Mouse (Mus musculus): ENCODE measurements around the gene Slx1b. TPM values are rescaled to one million over a fixed set of nuclear protein-coding genes. Genes with fewer than 3 reads are reported as not detected.
"Not testable (repeated sequence)": the region's sequence is repeated elsewhere in the genome, so short reads cannot be mapped to it uniquely, and the experiment has no call there.

Slx1b gene
- total RNA-seq, 1 experiment = 22.3 TPM

DNA sequence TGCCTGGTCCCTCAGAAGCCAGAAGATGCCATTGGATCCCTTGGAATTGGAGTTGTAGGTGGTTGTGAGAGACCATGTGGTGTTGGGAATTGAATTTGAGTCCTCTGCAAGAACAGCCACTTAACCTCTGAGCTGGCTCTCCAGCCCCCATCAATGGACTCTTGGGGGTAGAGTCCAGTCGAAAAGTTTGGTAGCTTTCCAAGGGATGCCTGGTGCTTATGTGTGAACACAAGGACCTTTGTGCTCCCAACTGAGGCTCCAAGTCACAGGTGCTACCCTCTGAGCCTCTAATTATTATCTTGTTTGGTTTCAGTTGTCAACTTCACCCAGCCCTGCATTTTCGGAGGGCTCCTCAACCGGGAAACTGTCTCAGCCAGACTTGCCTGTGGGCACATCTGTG is 4.8 kb downstream of the Slx1b start:
- DNase-seq (ENCODE audit: low read depth, low spot score) = no peak
- TF ChIP-seq CHD2 (IDR thresholded peaks at IDR 0.05; ENCODE audit: low read depth, low read length) = no peak
- TF ChIP-seq HCFC1 (IDR thresholded peaks at IDR 0.05; ENCODE audit: borderline replicate concordance, insufficient read depth, low read length) = no peak
- no peak for TF ChIP-seq ZNF384 (IDR thresholded peaks at IDR 0.05; ENCODE audit: low read depth, low read length)
- TF ChIP-seq ZC3H11A (IDR thresholded peaks at IDR 0.05; ENCODE audit: borderline replicate concordance, low read depth, low read length) = no peak
- no peak for TF ChIP-seq MAFK (IDR thresholded peaks at IDR 0.05; ENCODE audit: insufficient read depth, low read depth, low read length)
- in situ Hi-C loops (cut with MboI; ENCODE audit: low sequenced_read_pairs in 2 of 2, unreplicated experiment in 2 of 2) = no loop called here

DNA sequence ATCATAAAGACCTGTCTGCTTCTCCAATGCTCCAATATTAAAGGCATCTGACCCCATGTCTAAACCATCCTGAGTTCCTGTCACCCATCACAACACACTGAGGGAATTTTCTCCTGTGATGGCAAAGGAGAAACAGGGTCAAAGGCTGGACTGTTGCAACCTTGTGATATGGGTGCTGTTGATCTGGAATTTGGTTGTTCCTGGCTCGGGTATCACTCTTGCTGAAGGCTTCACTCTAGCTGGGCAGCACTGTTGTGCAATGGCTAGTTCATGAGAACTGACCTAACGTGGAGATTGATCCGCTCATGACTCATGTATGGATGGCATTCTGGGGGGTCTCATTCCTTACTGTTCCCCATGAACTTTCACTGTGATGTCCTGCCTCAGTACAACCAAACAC is 6.6 kb downstream of the Slx1b start:
- Histone ChIP-seq H3K4me1 (ENCODE audit: control insufficient read depth in 2 of 2, insufficient read depth in 2 of 2, low read length in 2 of 2, poor library complexity in 1 of 2) (peaks cover 0 to 7% of the 10 kb centered on the region in 2 experiments; a peak in 2 of 4 replicates), H3K4me3 (ENCODE audit: insufficient read depth in 1 of 2, low read depth in 1 of 2, low read length in 2 of 2, poor library complexity in 1 of 2, severe bottlenecking in 1 of 2) (no peak overlapping the region), H3K36me3 (ENCODE audit: control insufficient read depth, insufficient read depth, low read length, poor library complexity, severe bottlenecking) (peaks cover 26% of the 10 kb centered on the region), H3K9me3 (ENCODE audit: control insufficient read depth, insufficient read depth, low read depth, low read length) (no peaks in the 10 kb centered on the region), H3K9ac (ENCODE audit: insufficient read depth, low read depth, low read length, poor library complexity, severe bottlenecking) (no peak overlapping the region), H3K27ac (ENCODE audit: insufficient read depth, low read depth, low read length, poor library complexity, severe bottlenecking) (no peak overlapping the region)
- TF ChIP-seq HCFC1 (IDR thresholded peaks at IDR 0.05; ENCODE audit: borderline replicate concordance, insufficient read depth, low read length) = no peak
- TF ChIP-seq ZNF384 (IDR thresholded peaks at IDR 0.05; ENCODE audit: low read depth, low read length) = no peak
- TF ChIP-seq CHD2 (IDR thresholded peaks at IDR 0.05; ENCODE audit: low read depth, low read length) = no peak
- no peak for TF ChIP-seq MAFK (IDR thresholded peaks at IDR 0.05; ENCODE audit: insufficient read depth, low read depth, low read length)
- no peak for TF ChIP-seq ZC3H11A (IDR thresholded peaks at IDR 0.05; ENCODE audit: borderline replicate concordance, low read depth, low read length)
- in situ Hi-C loops (cut with MboI; ENCODE audit: low sequenced_read_pairs in 2 of 2, unreplicated experiment in 2 of 2) = no loop called here
- no peak for DNase-seq (ENCODE audit: low read depth, low spot score)

More for the DNA sequence above, 4.8 kb downstream of the Slx1b start:
- peaks cover 26% of the 10 kb centered on the region for H3K36me3 ChIP-seq (ENCODE audit: control insufficient read depth, insufficient read depth, low read length, poor library complexity, severe bottlenecking)
- H3K27ac ChIP-seq (ENCODE audit: insufficient read depth, low read depth, low read length, poor library complexity, severe bottlenecking) = no peak overlapping the region
- no peak overlapping the region for H3K9ac ChIP-seq (ENCODE audit: insufficient read depth, low read depth, low read length, poor library complexity, severe bottlenecking)
- no peak overlapping the region for H3K4me3 ChIP-seq (ENCODE audit: insufficient read depth in 1 of 2, low read depth in 1 of 2, low read length in 2 of 2, poor library complexity in 1 of 2, severe bottlenecking in 1 of 2)
- peaks cover 0 to 7% of the 10 kb centered on the region in 2 experiments; a peak in 2 of 4 replicates for H3K4me1 ChIP-seq (ENCODE audit: control insufficient read depth in 2 of 2, insufficient read depth in 2 of 2, low read length in 2 of 2, poor library complexity in 1 of 2)
- no peaks in the 10 kb centered on the region for H3K9me3 ChIP-seq (ENCODE audit: control insufficient read depth, insufficient read depth, low read depth, low read length)

DNA sequence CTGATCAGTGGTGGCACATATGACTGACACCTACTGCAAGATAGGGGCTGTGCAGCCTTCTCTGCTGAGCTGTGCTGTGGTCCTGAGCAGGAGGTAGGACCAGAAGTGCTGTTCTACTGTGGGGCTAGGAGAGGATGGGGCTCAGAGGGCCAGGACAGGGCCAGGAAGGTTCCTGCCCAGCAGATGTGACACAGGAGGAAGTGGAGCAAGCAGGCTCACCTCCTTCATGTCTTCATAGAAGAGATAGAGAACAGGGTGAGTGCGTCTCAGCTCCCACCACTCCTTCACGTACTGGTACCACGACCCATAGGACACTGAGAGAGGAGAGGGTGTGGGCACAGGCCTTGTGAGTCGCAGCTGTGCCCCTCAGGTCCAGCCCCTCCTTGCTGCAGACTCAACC is 7.4 kb downstream of the Slx1b start:
- DNase-seq (ENCODE audit: low read depth, low spot score); H3K4me3 ChIP-seq (ENCODE audit: insufficient read depth in 1 of 2, low read depth in 1 of 2, low read length in 2 of 2, poor library complexity in 1 of 2, severe bottlenecking in 1 of 2); H3K9ac ChIP-seq (ENCODE audit: insufficient read depth, low read depth, low read length, poor library complexity, severe bottlenecking); H3K9me3 ChIP-seq (ENCODE audit: control insufficient read depth, insufficient read depth, low read depth, low read length); H3K27ac ChIP-seq (ENCODE audit: insufficient read depth, low read depth, low read length, poor library complexity, severe bottlenecking); H3K4me1 ChIP-seq (ENCODE audit: control insufficient read depth in 2 of 2, insufficient read depth in 2 of 2, low read length in 2 of 2, poor library complexity in 1 of 2); in situ Hi-C loops (cut with MboI; ENCODE audit: low sequenced_read_pairs in 2 of 2, unreplicated experiment in 2 of 2): not testable (repeated sequence)
- peaks cover 24% of the 10 kb centered on the region for H3K36me3 ChIP-seq (ENCODE audit: control insufficient read depth, insufficient read depth, low read length, poor library complexity, severe bottlenecking)

DNA sequence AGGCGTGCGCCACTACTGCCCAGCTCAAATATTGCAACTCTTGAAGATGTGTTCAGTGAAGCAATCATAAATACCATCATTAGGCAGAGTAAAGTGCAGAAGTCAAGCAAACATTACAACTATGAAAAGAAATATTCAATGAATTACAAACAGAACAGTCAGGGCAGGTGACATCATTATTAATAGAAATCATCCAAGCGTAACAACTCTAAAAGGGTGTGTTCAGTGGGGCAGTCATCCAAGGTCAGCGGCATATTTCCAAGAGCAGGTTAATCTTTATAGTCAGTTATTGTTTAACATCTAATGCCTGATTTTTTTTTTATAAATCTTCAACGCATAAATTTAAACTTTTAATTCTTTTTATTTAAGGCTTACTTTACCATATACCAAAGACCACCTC is 14.4 kb downstream of the Slx1b start:
- Histone ChIP-seq H3K36me3 (ENCODE audit: control insufficient read depth, insufficient read depth, low read length, poor library complexity, severe bottlenecking) (no peaks in the 10 kb centered on the region), H3K4me3 (ENCODE audit: insufficient read depth in 1 of 2, low read depth in 1 of 2, low read length in 2 of 2, poor library complexity in 1 of 2, severe bottlenecking in 1 of 2) (no peak overlapping the region), H3K9ac (ENCODE audit: insufficient read depth, low read depth, low read length, poor library complexity, severe bottlenecking) (no peak overlapping the region), H3K4me1 (ENCODE audit: control insufficient read depth in 2 of 2, insufficient read depth in 2 of 2, low read length in 2 of 2, poor library complexity in 1 of 2) (0 out of 4 replicates have a peak, but pooled peaks cover 0 to 2% of the 10 kb centered on the region in 2 experiments), H3K9me3 (ENCODE audit: control insufficient read depth, insufficient read depth, low read depth, low read length) (no peaks in the 10 kb centered on the region), H3K27ac (ENCODE audit: insufficient read depth, low read depth, low read length, poor library complexity, severe bottlenecking) (no peak overlapping the region)
- no peak for TF ChIP-seq ZNF384 (IDR thresholded peaks at IDR 0.05; ENCODE audit: low read depth, low read length)
- TF ChIP-seq MAFK (IDR thresholded peaks at IDR 0.05; ENCODE audit: insufficient read depth, low read depth, low read length) = no peak
- TF ChIP-seq HCFC1 (IDR thresholded peaks at IDR 0.05; ENCODE audit: borderline replicate concordance, insufficient read depth, low read length) = no peak
- TF ChIP-seq ZC3H11A (IDR thresholded peaks at IDR 0.05; ENCODE audit: borderline replicate concordance, low read depth, low read length) = no peak
- TF ChIP-seq CHD2 (IDR thresholded peaks at IDR 0.05; ENCODE audit: low read depth, low read length) = no peak
- in situ Hi-C loops (cut with MboI; ENCODE audit: low sequenced_read_pairs in 2 of 2, unreplicated experiment in 2 of 2) = no loop called here
- DNase-seq (ENCODE audit: low read depth, low spot score) = no peak

DNA sequence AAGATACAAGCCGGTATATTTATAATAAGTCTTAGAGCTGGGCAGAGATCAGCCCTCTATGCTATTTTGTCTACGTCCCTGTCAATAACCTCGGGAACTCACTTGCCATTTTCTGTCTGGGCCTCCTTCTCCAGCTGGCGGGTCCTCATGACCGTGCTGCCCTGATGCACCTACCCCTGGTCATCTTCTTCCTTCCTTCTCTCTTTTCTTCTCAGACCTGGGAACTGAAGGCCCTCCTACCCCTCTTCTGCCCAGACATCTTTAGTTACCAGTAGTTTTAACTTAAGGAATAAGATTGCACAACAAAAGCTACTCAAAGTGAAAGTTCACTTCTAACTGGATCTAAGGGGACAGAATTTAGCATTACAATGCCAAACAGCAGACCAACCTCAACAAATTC is 15.9 kb downstream of the Slx1b start:
- Histone ChIP-seq H3K4me1 (ENCODE audit: control insufficient read depth in 2 of 2, insufficient read depth in 2 of 2, low read length in 2 of 2, poor library complexity in 1 of 2) (0 out of 4 replicates have a peak, but pooled peaks cover 0 to 2% of the 10 kb centered on the region in 2 experiments), H3K9ac (ENCODE audit: insufficient read depth, low read depth, low read length, poor library complexity, severe bottlenecking) (no peak overlapping the region), H3K27ac (ENCODE audit: insufficient read depth, low read depth, low read length, poor library complexity, severe bottlenecking) (no peak overlapping the region), H3K9me3 (ENCODE audit: control insufficient read depth, insufficient read depth, low read depth, low read length) (no peaks in the 10 kb centered on the region), H3K36me3 (ENCODE audit: control insufficient read depth, insufficient read depth, low read length, poor library complexity, severe bottlenecking) (no peaks in the 10 kb centered on the region), H3K4me3 (ENCODE audit: insufficient read depth in 1 of 2, low read depth in 1 of 2, low read length in 2 of 2, poor library complexity in 1 of 2, severe bottlenecking in 1 of 2) (no peak overlapping the region)
- no peak for DNase-seq (ENCODE audit: low read depth, low spot score)
- TF ChIP-seq ZC3H11A (IDR thresholded peaks at IDR 0.05; ENCODE audit: borderline replicate concordance, low read depth, low read length) (no peak), CHD2 (IDR thresholded peaks at IDR 0.05; ENCODE audit: low read depth, low read length) (no peak)
- in situ Hi-C loops (cut with MboI; ENCODE audit: low sequenced_read_pairs in 2 of 2, unreplicated experiment in 2 of 2) = no loop called here

Measured in ES-E14 (cell line).